Mouse (Mus musculus) embryonic facial prominence, embryonic 14.5 days (tissue): ENCODE data around the gene Fam107a. TPM values are rescaled to one million over a fixed set of nuclear protein-coding genes. Genes with fewer than 3 reads are reported as not detected.
"Not testable (repeated sequence)": the region's sequence is repeated elsewhere in the genome, so short reads cannot be mapped to it uniquely, and the experiment has no call there.

Experiments
- ATAC-seq: fragments of 200-750 bp; cut with Nextera tagmentation; 2 replicates; pipeline ENCODE4 v1.8.0; 2017; ENCODE audit warnings: low read depth, moderate number of reproducible peaks, moderate TSS enrichment
- DNase-seq: peaks from one replicate; pipeline ENCODE4 v3.0.0-alpha.2; 2015; ENCODE audit warnings: low spot score
- H3K27ac ChIP-seq: fragments of 300-500 bp; sonication (generic); replicated peaks from 2 replicates; pipeline ENCODE4 v1.5.1; 2014; ENCODE audit warnings: low read depth, mild to moderate bottlenecking, low read length, moderate library complexity
- H3K27me3 ChIP-seq: fragments of 300-500 bp; sonication (generic); replicated peaks from 2 replicates; pipeline ENCODE4 v1.6.1; 2014; ENCODE audit warnings: low read length; ENCODE audit not compliant: control insufficient read depth, insufficient read depth
- H3K36me3 ChIP-seq: fragments of 300-500 bp; sonication (generic); 2 replicates; pipeline ENCODE4 v1.6.1; 2014; ENCODE audit warnings: low read length, mixed read lengths; ENCODE audit not compliant: control insufficient read depth, insufficient read depth
- H3K4me1 ChIP-seq: fragments of 300-500 bp; sonication (generic); 2 replicates; pipeline ENCODE4 v1.6.1; 2014; ENCODE audit warnings: antibody characterized with exemption, low read length; ENCODE audit not compliant: control insufficient read depth, insufficient read depth
- H3K4me2 ChIP-seq: fragments of 300-500 bp; sonication (generic); 2 replicates; pipeline ENCODE4 v1.6.1; 2014; ENCODE audit warnings: low read depth, mild to moderate bottlenecking, low read length, moderate library complexity, mixed read lengths
- H3K4me3 ChIP-seq: fragments of 300-500 bp; sonication (generic); 2 replicates; pipeline ENCODE4 v1.5.1; 2014; ENCODE audit warnings: low read depth, mild to moderate bottlenecking, low read length
- H3K9ac ChIP-seq: fragments of 300-500 bp; sonication (generic); 2 replicates; pipeline ENCODE4 v1.6.1; 2014; ENCODE audit warnings: low read depth, mild to moderate bottlenecking, low read length, moderate library complexity, mixed read lengths
- H3K9me3 ChIP-seq: fragments of 300-500 bp; sonication (generic); 2 replicates; pipeline ENCODE4 v1.6.1; 2016; ENCODE audit warnings: low read length; ENCODE audit not compliant: control insufficient read depth
- WGBS: fragments of 180-500 bp; shearing (Covaris S2); extraction: QIAGEN DNeasy Blood & Tissue Kit; methylation state at CpG from one replicate; pipeline ENCODE4 v1.1.7; 2014; 5-methylcytosine and 5-hydroxymethylcytosine counted together
- polyA plus RNA-seq: library from polyadenylated mRNA; unstranded; fragments of >200 nt; fragmentation: Nextera tagmentation; extraction: Ambion mirVana; gene quantifications from 2 replicates; pipeline ENCODE4 v1.2.1, GENCODE M21; 2014

The Fam107a gene
- polyA plus RNA-seq, 1 experiment from 2014 or later = 0.85 TPM

GRCm38 (mm10) chr14:8286595-8286994 lies 31.2 kb downstream of the Fam107a start:
- not testable (repeated sequence) for H3K27ac ChIP-seq, H3K9me3 ChIP-seq, H3K4me2 ChIP-seq, H3K9ac ChIP-seq, H3K4me1 ChIP-seq, H3K4me3 ChIP-seq, H3K27me3 ChIP-seq, H3K36me3 ChIP-seq, DNase-seq, ATAC-seq
- 82% methylated on average over 5 of the region's 5 CpGs for whole genome bisulfite sequencing

DNA sequence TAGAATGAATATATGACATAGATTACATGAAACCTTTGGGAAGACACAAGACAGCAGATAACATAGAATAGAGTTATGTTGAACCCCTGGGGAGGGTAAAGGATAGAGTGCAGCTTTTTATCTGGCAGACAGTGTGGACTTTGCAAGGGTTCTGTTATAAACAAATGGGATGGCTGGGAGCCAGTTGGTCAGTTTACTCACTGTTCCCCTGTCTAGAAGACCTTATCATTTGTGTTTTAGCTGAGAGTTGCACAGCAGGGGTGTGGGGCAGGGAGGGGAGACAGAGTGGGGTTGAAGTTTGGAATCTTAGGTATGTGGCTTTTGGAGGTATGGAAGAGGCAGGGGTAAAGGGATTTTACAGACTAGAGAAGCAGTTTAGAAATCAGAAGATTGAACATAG lies 34.0 kb downstream of the Fam107a start:
- 0 out of 2 replicates have a peak, but pooled peaks cover 4% of the 10 kb centered on the region for H3K9me3 ChIP-seq
- H3K4me2 ChIP-seq = no peak overlapping the region
- no peak overlapping the region for H3K27ac ChIP-seq
- no peak overlapping the region for H3K4me3 ChIP-seq
- no peak overlapping the region for H3K9ac ChIP-seq
- no peaks in the 10 kb centered on the region for H3K27me3 ChIP-seq
- no peaks in the 10 kb centered on the region for H3K4me1 ChIP-seq
- ATAC-seq (no peak), DNase-seq (no peak)
- no peaks in the 10 kb centered on the region for H3K36me3 ChIP-seq

GRCm38 (mm10) chr14:8271281-8271680 lies 46.5 kb downstream of the Fam107a start:
- ATAC-seq, H3K4me2 ChIP-seq: not testable (repeated sequence)

DNA sequence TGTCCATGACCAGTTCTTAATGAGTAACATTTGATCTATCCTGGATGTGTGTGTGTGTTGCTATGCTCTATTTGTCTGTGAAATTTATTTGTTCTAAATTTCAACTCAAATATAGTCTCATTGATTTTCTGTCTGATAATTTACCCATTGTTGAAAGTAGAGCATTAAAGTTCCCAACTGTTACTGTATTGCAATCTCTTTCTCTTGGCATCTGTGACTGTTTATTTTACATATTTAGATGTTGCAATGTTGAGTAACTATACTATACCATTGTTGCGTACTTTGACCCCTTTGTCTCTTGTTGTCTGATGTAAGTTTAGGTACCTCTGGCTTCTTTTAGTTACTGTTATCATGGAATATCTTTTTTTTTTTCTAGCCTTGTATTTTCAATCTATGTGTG lies 53.4 kb downstream of the Fam107a start:
- Histone ChIP-seq H3K36me3 (no peaks in the 10 kb centered on the region), H3K27ac (no peak overlapping the region), H3K4me3 (no peak overlapping the region), H3K4me2 (no peak overlapping the region), H3K4me1 (no peaks in the 10 kb centered on the region), H3K27me3 (no peaks in the 10 kb centered on the region), H3K9me3 (no peaks in the 10 kb centered on the region), H3K9ac (no peak overlapping the region)
- ATAC-seq (no peak), DNase-seq (no peak)
- 86% methylated on average over 1 of the region's 1 CpGs for WGBS

More at GRCm38 (mm10) chr14:8271281-8271680, 46.5 kb downstream of the Fam107a start:
- H3K27ac ChIP-seq, H3K9me3 ChIP-seq, H3K27me3 ChIP-seq, H3K4me1 ChIP-seq, H3K36me3 ChIP-seq, DNase-seq, H3K9ac ChIP-seq, H3K4me3 ChIP-seq: not testable (repeated sequence)
- WGBS = 88% methylated on average over 8 of the region's 8 CpGs

- ATAC-seq = no peak
- WGBS = 33% methylated on average over 1 of the region's 1 CpGs
- no peak overlapping the region for H3K27ac ChIP-seq
- H3K9ac ChIP-seq = no peak overlapping the region
- no peak overlapping the region for H3K4me3 ChIP-seq
- H3K36me3 ChIP-seq = no peaks in the 10 kb centered on the region
- no peaks in the 10 kb centered on the region for H3K27me3 ChIP-seq
- H3K9me3 ChIP-seq = no peaks in the 10 kb centered on the region
- H3K4me2 ChIP-seq = no peak overlapping the region
- H3K4me1 ChIP-seq = no peaks in the 10 kb centered on the region
- no peak for DNase-seq
These were observed 55.6 kb downstream of the Fam107a start for GRCm38 (mm10) chr14:8262242-8262641.

DNA sequence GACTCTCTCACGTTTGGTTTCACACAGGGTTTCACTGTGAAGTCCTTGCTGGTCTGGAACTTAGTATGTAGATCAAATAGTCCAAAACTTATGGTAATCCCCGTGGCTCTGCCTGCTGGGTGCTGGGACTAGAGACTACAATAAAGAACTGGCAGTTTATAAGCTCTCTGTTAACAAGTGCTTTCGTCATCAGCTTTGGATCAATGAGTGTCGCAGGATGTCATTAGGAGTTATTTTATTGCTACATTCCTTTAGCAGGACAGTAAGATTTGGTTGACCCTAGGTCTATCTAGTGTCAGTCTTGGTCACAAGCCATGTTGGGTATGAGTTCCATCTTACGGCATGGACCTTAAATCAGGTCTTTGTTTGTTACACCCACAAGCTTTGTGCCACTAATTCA lies 57.6 kb downstream of the Fam107a start:
- Histone ChIP-seq H3K4me2 (no peak overlapping the region), H3K9ac (no peak overlapping the region), H3K4me1 (no peaks in the 10 kb centered on the region), H3K9me3 (no peaks in the 10 kb centered on the region), H3K27ac (no peak overlapping the region), H3K27me3 (no peaks in the 10 kb centered on the region), H3K4me3 (no peak overlapping the region), H3K36me3 (no peaks in the 10 kb centered on the region)
- no peak for ATAC-seq
- WGBS = 79% methylated on average over 5 of the region's 5 CpGs
- DNase-seq = no peak

DNA sequence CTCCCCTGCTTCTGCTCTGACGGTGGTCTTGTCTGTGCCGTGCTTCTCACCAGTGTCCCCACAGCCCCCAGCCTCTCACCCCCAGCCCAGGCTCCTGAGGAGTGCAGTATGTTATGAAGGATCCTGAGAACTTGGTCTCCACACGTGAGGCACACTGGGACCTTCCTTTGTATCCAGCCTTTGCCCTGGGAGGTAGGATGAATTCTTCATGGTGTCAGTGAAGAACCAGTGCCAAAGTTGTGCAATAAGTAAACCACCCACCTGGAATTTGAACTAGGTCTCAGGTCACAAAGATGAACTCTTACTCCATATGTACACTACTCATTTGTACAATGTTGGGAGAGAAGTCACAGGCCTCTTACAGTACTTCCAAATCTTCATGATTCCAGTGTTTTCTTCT lies 58.7 kb downstream of the Fam107a start, which contains the start of gene Acox2:
Gene Acox2, minus strand, starts transcription at position 188 of the 400 bp plus-strand sequence.
- Histone ChIP-seq H3K4me3 (no peak within 1 kb of the TSS), H3K4me2 (no peak within 1 kb of the TSS), H3K27me3 (no peaks in the 10 kb centered on the region), H3K27ac (no peak within 1 kb of the TSS), H3K9me3 (no peaks in the 10 kb centered on the region), H3K36me3 (no peaks in the 10 kb centered on the region), H3K9ac (no peak within 1 kb of the TSS), H3K4me1 (no peaks in the 10 kb centered on the region)
- WGBS = 78% methylated on average over 3 of the region's 3 CpGs
- no peak for ATAC-seq
- no peak for DNase-seq

DNA sequence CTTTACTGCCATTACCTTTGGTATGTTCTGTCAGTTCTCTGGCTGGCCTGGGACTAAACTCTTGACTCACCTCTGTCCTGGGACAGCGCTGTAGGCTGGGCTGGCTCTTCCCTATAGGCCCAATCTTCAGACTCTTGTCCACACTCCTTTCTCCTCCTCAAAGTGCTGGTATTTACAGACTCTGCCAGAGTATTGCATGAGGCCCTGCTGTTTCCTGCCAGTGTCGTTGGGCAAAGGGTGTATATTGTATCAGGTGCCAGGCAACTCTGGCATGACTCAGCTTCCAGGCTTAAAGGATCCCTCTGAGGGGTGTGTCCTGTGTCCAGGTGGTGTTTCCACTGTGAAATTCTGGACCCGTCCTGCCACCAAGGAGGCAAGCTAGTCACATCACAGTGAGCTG lies 59.1 kb downstream of the Fam107a start:
- 81% methylated on average over 3 of the region's 3 CpGs for whole genome bisulfite sequencing
- Histone ChIP-seq H3K4me2 (no peak overlapping the region), H3K9me3 (no peaks in the 10 kb centered on the region), H3K27ac (no peak overlapping the region), H3K9ac (no peak overlapping the region), H3K27me3 (no peaks in the 10 kb centered on the region), H3K4me1 (no peaks in the 10 kb centered on the region), H3K4me3 (no peak overlapping the region), H3K36me3 (no peaks in the 10 kb centered on the region)
- DNase-seq (no peak), ATAC-seq (no peak)

GRCm38 (mm10) chr14:8258335-8258627 lies 59.5 kb downstream of the Fam107a start:
- DNase-seq = no peak
- no peak for ATAC-seq
- H3K4me2 ChIP-seq = no peak overlapping the region
- H3K36me3 ChIP-seq = no peaks in the 10 kb centered on the region
- no peak overlapping the region for H3K9ac ChIP-seq
- H3K4me1 ChIP-seq = no peaks in the 10 kb centered on the region
- no peaks in the 10 kb centered on the region for H3K27me3 ChIP-seq
- H3K27ac ChIP-seq = no peak overlapping the region
- H3K9me3 ChIP-seq = no peaks in the 10 kb centered on the region
- H3K4me3 ChIP-seq = no peak overlapping the region
- WGBS = 22% methylated on average over 3 of the region's 3 CpGs
